Mouse (Mus musculus): Measurements from ENCODE around the gene Slc1a3. TPM values are rescaled to one million over a fixed set of nuclear protein-coding genes. Genes with fewer than 3 reads are reported as not detected.
A peak's percentile ranks its signal among the peaks of the same experiment; 100 is the strongest.

Gene Slc1a3
- polyA plus RNA-seq, 1 experiment from 2014 or later: 48.7 TPM

- ATAC-seq (replicated peaks; ENCODE audit: low FRiP score): peak; percentile 54
These were observed 50.6 kb downstream of the Slc1a3 start for GRCm38 (mm10) chr15:8659977-8660376.

GRCm38 (mm10) chr15:8659483-8659971 is 51.0 kb downstream of the Slc1a3 start:
- Histone ChIP-seq H3K4me1 (replicated peaks; ENCODE audit: control insufficient read depth, insufficient read depth, low read length) (peaks cover 12% of the 10 kb centered on the region), H3K27me3 (ENCODE audit: control insufficient read depth, insufficient read depth, low read length) (no peaks in the 10 kb centered on the region), H3K9me3 (ENCODE audit: control insufficient read depth, low read length) (no peaks in the 10 kb centered on the region), H3K27ac (ENCODE audit: low read depth, low read length) (peak overlapping the region; percentile 81), H3K36me3 (ENCODE audit: control insufficient read depth, insufficient read depth, low read length) (no peaks in the 10 kb centered on the region), H3K4me3 (ENCODE audit: low read depth, low read length) (no peak overlapping the region), H3K4me2 (ENCODE audit: low read depth, low read length, severe bottlenecking) (peak overlapping the region; percentile 6; the same call in 1 of the 2 replicates), H3K9ac (ENCODE audit: low read length) (no peak overlapping the region)
- 5% methylated on average over 8 of the region's 8 CpGs for WGBS
- DNase-seq (ENCODE audit: low spot score) (peak; percentile 67), ATAC-seq (replicated peaks; ENCODE audit: low FRiP score) (peak; percentile 90)

More at GRCm38 (mm10) chr15:8659977-8660376, 50.6 kb downstream of the Slc1a3 start:
- Histone ChIP-seq H3K4me1 (replicated peaks; ENCODE audit: control insufficient read depth, insufficient read depth, low read length) (peaks cover 12% of the 10 kb centered on the region), H3K36me3 (ENCODE audit: control insufficient read depth, insufficient read depth, low read length) (no peaks in the 10 kb centered on the region), H3K9ac (ENCODE audit: low read length) (no peak overlapping the region), H3K4me2 (ENCODE audit: low read depth, low read length, severe bottlenecking) (no peak overlapping the region), H3K4me3 (ENCODE audit: low read depth, low read length) (no peak overlapping the region), H3K9me3 (ENCODE audit: control insufficient read depth, low read length) (no peaks in the 10 kb centered on the region), H3K27ac (ENCODE audit: low read depth, low read length) (peak overlapping the region; percentile 81), H3K27me3 (ENCODE audit: control insufficient read depth, insufficient read depth, low read length) (no peaks in the 10 kb centered on the region)
- WGBS: 10% methylated on average over 4 of the region's 4 CpGs
- no peak for DNase-seq (ENCODE audit: low spot score)

- Histone ChIP-seq H3K9ac (ENCODE audit: low read length) (no peak overlapping the region), H3K4me3 (ENCODE audit: low read depth, low read length) (no peak overlapping the region), H3K27ac (ENCODE audit: low read depth, low read length) (no peak overlapping the region), H3K9me3 (ENCODE audit: control insufficient read depth, low read length) (no peaks in the 10 kb centered on the region), H3K4me1 (replicated peaks; ENCODE audit: control insufficient read depth, insufficient read depth, low read length) (peaks cover 12% of the 10 kb centered on the region), H3K27me3 (ENCODE audit: control insufficient read depth, insufficient read depth, low read length) (no peaks in the 10 kb centered on the region), H3K36me3 (ENCODE audit: control insufficient read depth, insufficient read depth, low read length) (no peaks in the 10 kb centered on the region), H3K4me2 (ENCODE audit: low read depth, low read length, severe bottlenecking) (no peak overlapping the region)
- ATAC-seq (replicated peaks; ENCODE audit: low FRiP score) (no peak), DNase-seq (ENCODE audit: low spot score) (no peak)
- WGBS: 78% methylated on average over 8 of the region's 8 CpGs
These were observed 52.2 kb downstream of the Slc1a3 start for GRCm38 (mm10) chr15:8658086-8658980.

GRCm38 (mm10) chr15:8655251-8655650 is 55.3 kb downstream of the Slc1a3 start:
- no peak overlapping the region for H3K4me2 ChIP-seq (ENCODE audit: low read depth, low read length, severe bottlenecking)
- H3K27ac ChIP-seq (ENCODE audit: low read depth, low read length): no peak overlapping the region
- H3K36me3 ChIP-seq (ENCODE audit: control insufficient read depth, insufficient read depth, low read length): no peaks in the 10 kb centered on the region
- no peaks in the 10 kb centered on the region for H3K9me3 ChIP-seq (ENCODE audit: control insufficient read depth, low read length)
- H3K4me3 ChIP-seq (ENCODE audit: low read depth, low read length): no peak overlapping the region
- WGBS: 71% methylated on average over 9 of the region's 9 CpGs
- no peak for DNase-seq (ENCODE audit: low spot score)
- no peaks in the 10 kb centered on the region for H3K27me3 ChIP-seq (ENCODE audit: control insufficient read depth, insufficient read depth, low read length)
- peaks cover 7% of the 10 kb centered on the region for H3K4me1 ChIP-seq (replicated peaks; ENCODE audit: control insufficient read depth, insufficient read depth, low read length)
- ATAC-seq (replicated peaks; ENCODE audit: low FRiP score): no peak
- H3K9ac ChIP-seq (ENCODE audit: low read length): no peak overlapping the region

- H3K27ac ChIP-seq (ENCODE audit: low read depth, low read length): no peak overlapping the region
- ATAC-seq (replicated peaks; ENCODE audit: low FRiP score): no peak
- H3K4me2 ChIP-seq (ENCODE audit: low read depth, low read length, severe bottlenecking): no peak overlapping the region
- no peaks in the 10 kb centered on the region for H3K36me3 ChIP-seq (ENCODE audit: control insufficient read depth, insufficient read depth, low read length)
- WGBS: 93% methylated on average over 8 of the region's 8 CpGs
- no peak overlapping the region for H3K9ac ChIP-seq (ENCODE audit: low read length)
- H3K27me3 ChIP-seq (ENCODE audit: control insufficient read depth, insufficient read depth, low read length): no peaks in the 10 kb centered on the region
- no peaks in the 10 kb centered on the region for H3K4me1 ChIP-seq (replicated peaks; ENCODE audit: control insufficient read depth, insufficient read depth, low read length)
- DNase-seq (ENCODE audit: low spot score): no peak
- H3K4me3 ChIP-seq (ENCODE audit: low read depth, low read length): no peak overlapping the region
- H3K9me3 ChIP-seq (ENCODE audit: control insufficient read depth, low read length): no peaks in the 10 kb centered on the region
These were observed 57.9 kb downstream of the Slc1a3 start for GRCm38 (mm10) chr15:8652637-8653036.

GRCm38 (mm10) chr15:8643997-8644692 is 66.4 kb downstream of the Slc1a3 start:
- Histone ChIP-seq H3K27me3 (ENCODE audit: control insufficient read depth, insufficient read depth, low read length) (no peaks in the 10 kb centered on the region), H3K36me3 (ENCODE audit: control insufficient read depth, insufficient read depth, low read length) (no peaks in the 10 kb centered on the region), H3K9me3 (ENCODE audit: control insufficient read depth, low read length) (no peaks in the 10 kb centered on the region), H3K4me2 (ENCODE audit: low read depth, low read length, severe bottlenecking) (no peak overlapping the region), H3K4me1 (replicated peaks; ENCODE audit: control insufficient read depth, insufficient read depth, low read length) (peaks cover 3% of the 10 kb centered on the region; the same call in 1 of the 2 replicates), H3K4me3 (ENCODE audit: low read depth, low read length) (no peak overlapping the region), H3K9ac (ENCODE audit: low read length) (no peak overlapping the region), H3K27ac (ENCODE audit: low read depth, low read length) (no peak overlapping the region)
- ATAC-seq (replicated peaks; ENCODE audit: low FRiP score): no peak
- no peak for DNase-seq (ENCODE audit: low spot score)
- 46% methylated on average over 8 of the region's 8 CpGs for WGBS

GRCm38 (mm10) chr15:8639856-8640255 is 70.7 kb downstream of the Slc1a3 start:
- H3K4me3 ChIP-seq (ENCODE audit: low read depth, low read length): no peak overlapping the region
- H3K27me3 ChIP-seq (ENCODE audit: control insufficient read depth, insufficient read depth, low read length): no peaks in the 10 kb centered on the region
- H3K9ac ChIP-seq (ENCODE audit: low read length): no peak overlapping the region
- H3K9me3 ChIP-seq (ENCODE audit: control insufficient read depth, low read length): no peaks in the 10 kb centered on the region
- DNase-seq (ENCODE audit: low spot score): no peak
- H3K36me3 ChIP-seq (ENCODE audit: control insufficient read depth, insufficient read depth, low read length): no peaks in the 10 kb centered on the region; the same call in 1 of the 2 replicates
- peaks cover 3% of the 10 kb centered on the region; the same call in 1 of the 2 replicates for H3K4me1 ChIP-seq (replicated peaks; ENCODE audit: control insufficient read depth, insufficient read depth, low read length)
- no peak overlapping the region for H3K27ac ChIP-seq (ENCODE audit: low read depth, low read length)
- ATAC-seq (replicated peaks; ENCODE audit: low FRiP score): no peak
- no peak overlapping the region for H3K4me2 ChIP-seq (ENCODE audit: low read depth, low read length, severe bottlenecking)
- 87% methylated on average over 2 of the region's 2 CpGs for WGBS

- Histone ChIP-seq H3K9me3 (ENCODE audit: control insufficient read depth, low read length) (no peaks in the 10 kb centered on the region), H3K4me3 (ENCODE audit: low read depth, low read length) (no peak overlapping the region), H3K27ac (ENCODE audit: low read depth, low read length) (no peak overlapping the region), H3K4me1 (replicated peaks; ENCODE audit: control insufficient read depth, insufficient read depth, low read length) (no peaks in the 10 kb centered on the region), H3K27me3 (ENCODE audit: control insufficient read depth, insufficient read depth, low read length) (no peaks in the 10 kb centered on the region), H3K9ac (ENCODE audit: low read length) (no peak overlapping the region), H3K4me2 (ENCODE audit: low read depth, low read length, severe bottlenecking) (no peak overlapping the region), H3K36me3 (ENCODE audit: control insufficient read depth, insufficient read depth, low read length) (no peaks in the 10 kb centered on the region; the same call in 1 of the 2 replicates)
- DNase-seq (ENCODE audit: low spot score): no peak
- WGBS: 91% methylated on average over 15 of the region's 15 CpGs
- ATAC-seq (replicated peaks; ENCODE audit: low FRiP score): no peak
These were observed 71.8 kb downstream of the Slc1a3 start for GRCm38 (mm10) chr15:8638568-8639325.

All from forebrain, embryonic 11.5 days (tissue).